Mouse (Mus musculus) midbrain, postnatal 0 days (tissue): ENCODE measurements at regions not wholly inside any gene's neighbourhood (a gene's known extent, or its start where the extent isn't known, plus 50 kb on each side); places are given as distances from the start of the nearest gene placed in this dataset.
A peak's percentile ranks its signal among the peaks of the same experiment; 100 is the strongest.

ENCODE experiments used
- ATAC-seq: fragments of 200-750 bp; cut with Nextera tagmentation; 2 replicates; pipeline ENCODE4 v1.8.0; 2017; ENCODE audit warnings: moderate number of reproducible peaks, mild to moderate bottlenecking, moderate TSS enrichment, moderate library complexity; ENCODE audit not compliant: low FRiP score
- DNase-seq: peaks from one replicate; pipeline ENCODE4 v3.0.0-alpha.2; 2015; ENCODE audit warnings: low spot score
- H3K27ac ChIP-seq: fragments of 300-500 bp; sonication (generic); 2 replicates; pipeline ENCODE4 v1.5.1; 2014; ENCODE audit warnings: low read depth, mild to moderate bottlenecking, low read length, mixed read lengths
- H3K27me3 ChIP-seq: fragments of 300-500 bp; sonication (generic); 2 replicates; pipeline ENCODE4 v1.6.1; 2014; ENCODE audit warnings: low read length, control low read depth, mixed read lengths; ENCODE audit not compliant: insufficient read depth
- H3K36me3 ChIP-seq: fragments of 300-500 bp; sonication (generic); 2 replicates; pipeline ENCODE4 v1.6.1; 2014; ENCODE audit warnings: low read length, control low read depth, mixed read lengths; ENCODE audit not compliant: insufficient read depth
- H3K4me1 ChIP-seq: fragments of 300-500 bp; sonication (generic); 2 replicates; pipeline ENCODE4 v1.6.1; 2014; ENCODE audit warnings: mild to moderate bottlenecking, control low read depth, antibody characterized with exemption, low read length, mixed read lengths; ENCODE audit not compliant: insufficient read depth
- H3K4me2 ChIP-seq: fragments of 300-500 bp; sonication (generic); 2 replicates; pipeline ENCODE4 v1.6.1; 2014; ENCODE audit warnings: low read depth, mild to moderate bottlenecking, low read length, mixed read lengths; ENCODE audit not compliant: poor library complexity, severe bottlenecking
- H3K4me3 ChIP-seq: fragments of 300-500 bp; sonication (generic); 2 replicates; pipeline ENCODE4 v1.5.1; 2014; ENCODE audit warnings: low read depth, mild to moderate bottlenecking, low read length, moderate library complexity
- H3K9ac ChIP-seq: fragments of 300-500 bp; sonication (generic); replicated peaks from 2 replicates; pipeline ENCODE4 v1.6.1; 2014; ENCODE audit warnings: mild to moderate bottlenecking, low read length, moderate library complexity, mixed read lengths; ENCODE audit not compliant: poor library complexity, severe bottlenecking
- H3K9me3 ChIP-seq: fragments of 300-500 bp; sonication (generic); 2 replicates; pipeline ENCODE4 v1.6.1; 2016; ENCODE audit warnings: low read length, control low read depth
- CTCF ChIP-seq: IDR thresholded peaks from 2 replicates; pipeline ENCODE4 v1.5.1; 2016; ENCODE audit warnings: antibody characterized with exemption, mild to moderate bottlenecking
- WGBS: fragments of 180-500 bp; shearing (Covaris S2); extraction: QIAGEN DNeasy Blood & Tissue Kit; methylation state at CpG from one replicate; pipeline ENCODE4 v1.1.7; 2014; 5-methylcytosine and 5-hydroxymethylcytosine counted together

DNA sequence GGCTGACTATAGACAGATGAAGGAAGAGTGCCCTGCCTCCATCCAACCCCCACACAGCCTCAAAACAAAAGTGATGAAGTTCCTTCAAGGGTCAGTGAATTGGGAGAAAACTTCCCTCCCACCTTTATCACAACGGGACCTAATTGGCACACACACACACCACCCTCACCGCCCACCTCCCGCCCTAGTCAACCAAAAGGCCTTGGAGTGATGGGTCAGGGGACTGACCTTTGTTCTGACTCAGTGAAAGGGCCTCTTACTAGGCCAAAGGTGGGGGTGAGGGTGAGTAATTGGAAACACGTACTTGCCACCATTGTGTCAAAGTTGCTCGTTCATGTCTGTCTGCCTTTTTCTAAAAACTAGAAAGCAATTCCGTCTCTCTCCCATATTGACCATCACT lies 386.4 kb downstream of the Sorl1 start:
- H3K4me2 ChIP-seq: peak overlapping the region; percentile 55; the same call in 1 of the 2 replicates
- no peaks in the 10 kb centered on the region for H3K27me3 ChIP-seq
- no peak for TF ChIP-seq CTCF
- H3K4me1 ChIP-seq: peaks cover 8% of the 10 kb centered on the region; the same call in 1 of the 2 replicates
- H3K9me3 ChIP-seq: no peaks in the 10 kb centered on the region
- no peak overlapping the region for H3K9ac ChIP-seq
- ATAC-seq: no peak
- no peaks in the 10 kb centered on the region for H3K36me3 ChIP-seq
- WGBS: 38% methylated on average over 6 of the region's 6 CpGs
- no peak for DNase-seq
- H3K27ac ChIP-seq: peak overlapping the region; percentile 97
- H3K4me3 ChIP-seq: no peak overlapping the region

DNA sequence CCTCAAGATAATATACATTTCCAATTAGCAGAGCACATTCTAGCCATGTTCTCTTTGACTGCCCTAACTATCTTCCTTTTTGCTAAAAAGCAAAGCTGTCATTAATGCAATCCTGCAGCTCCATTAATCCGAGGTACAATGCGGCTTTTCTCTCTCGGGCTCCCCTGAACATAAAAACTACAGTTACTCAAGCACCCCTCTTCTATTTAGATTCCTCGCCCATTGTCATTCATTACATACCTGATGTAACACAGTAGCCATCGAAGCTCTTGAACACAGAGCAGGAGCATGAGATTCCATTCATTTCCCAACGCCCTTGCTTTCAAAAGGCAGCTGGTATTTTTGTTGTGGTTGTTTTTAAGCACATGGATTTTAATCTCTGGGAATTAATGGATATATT lies 387.2 kb downstream of the Sorl1 start:
- ATAC-seq: no peak
- Histone ChIP-seq H3K9me3 (no peaks in the 10 kb centered on the region), H3K4me2 (peak overlapping the region; percentile 55), H3K36me3 (no peaks in the 10 kb centered on the region), H3K27ac (peak overlapping the region; percentile 97), H3K4me3 (peak overlapping the region; percentile 36), H3K4me1 (peaks cover 8% of the 10 kb centered on the region; the same call in 1 of the 2 replicates), H3K27me3 (no peaks in the 10 kb centered on the region), H3K9ac (peak overlapping the region; percentile 63)
- WGBS: 9% methylated on average over 6 of the region's 6 CpGs
- TF ChIP-seq CTCF: no peak
- DNase-seq: no peak

DNA sequence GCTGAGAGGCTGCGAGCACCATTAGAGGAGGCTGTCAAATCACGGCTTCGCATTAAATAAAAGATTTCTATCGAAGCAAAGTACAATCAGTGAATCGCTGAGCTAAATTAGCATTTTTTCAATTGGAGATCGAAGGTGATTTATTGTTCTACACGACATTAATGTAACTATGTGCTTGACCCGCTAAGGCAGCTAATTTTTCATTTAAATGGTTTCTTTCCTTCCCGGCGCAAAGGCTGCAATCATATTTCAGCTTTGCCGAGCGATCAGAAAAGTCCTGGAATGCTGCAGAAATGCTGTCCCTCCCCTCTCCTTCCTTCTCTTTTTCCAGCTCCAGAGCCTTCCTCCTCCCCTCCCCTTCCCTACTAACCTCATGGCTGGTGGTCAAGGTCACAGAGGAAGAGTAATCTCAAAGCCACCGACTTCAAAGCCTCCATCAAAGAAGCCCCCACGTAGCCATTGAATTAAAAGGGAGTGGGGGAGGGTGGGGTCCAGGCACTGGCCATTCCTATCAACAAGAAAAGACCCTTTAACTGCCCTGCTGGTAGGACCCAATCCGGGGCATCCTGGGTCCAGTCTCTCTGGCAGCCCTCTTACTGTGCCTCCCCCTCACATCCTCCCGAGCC lies 387.8 kb downstream of the Sorl1 start:
- ATAC-seq: peak; percentile 75

DNA sequence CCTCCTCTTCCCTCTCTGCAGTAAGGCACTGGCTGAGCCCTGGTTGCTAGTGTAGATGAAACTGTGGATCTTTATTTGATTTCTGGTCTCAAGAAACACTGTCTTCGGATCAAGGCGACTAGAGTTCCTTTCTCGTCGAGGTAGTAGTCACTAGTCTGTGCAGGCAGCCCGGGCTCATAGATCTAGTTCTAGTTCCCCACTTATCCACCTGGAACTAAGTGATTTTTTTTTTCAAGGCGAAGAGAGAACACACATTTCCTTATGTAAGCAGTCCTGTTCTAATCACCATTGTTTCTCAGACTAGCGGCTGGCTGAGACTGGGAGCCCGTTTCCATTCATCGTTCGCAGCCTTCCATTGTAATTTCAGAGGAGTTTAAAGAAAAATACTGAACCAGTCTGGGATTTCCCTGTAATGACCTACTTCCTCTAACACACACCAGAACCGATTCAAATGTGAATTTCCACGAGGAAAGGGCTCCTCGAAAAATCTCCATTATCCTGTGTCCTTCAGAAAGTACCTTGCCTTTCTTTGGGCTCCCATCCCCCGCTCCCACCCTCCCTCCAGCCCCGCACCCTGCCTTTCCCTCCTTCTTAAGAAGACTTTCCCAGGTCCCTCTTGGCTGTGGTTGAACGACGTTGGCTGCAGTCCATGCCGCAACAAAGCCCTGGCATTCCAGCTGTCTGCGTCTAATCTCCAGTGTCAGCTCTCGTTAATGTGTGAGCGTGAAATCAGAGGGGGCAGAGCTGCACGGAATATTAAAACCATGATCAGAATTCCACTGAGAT lies 388.5 kb downstream of the Sorl1 start:
- peaks cover 8% of the 10 kb centered on the region; the same call in 1 of the 2 replicates for H3K4me1 ChIP-seq
- no peak for TF ChIP-seq CTCF
- no peaks in the 10 kb centered on the region for H3K27me3 ChIP-seq
- H3K36me3 ChIP-seq: no peaks in the 10 kb centered on the region
- H3K9me3 ChIP-seq: no peaks in the 10 kb centered on the region
- under 1% methylated on average over 22 of the region's 22 CpGs for WGBS
- ATAC-seq: peak; percentile 91
- peak overlapping the region; percentile 36 for H3K4me3 ChIP-seq
- peak overlapping the region; percentile 55 for H3K4me2 ChIP-seq
- H3K9ac ChIP-seq: peak overlapping the region; percentile 63
- peak; percentile 96 for DNase-seq
- peak overlapping the region; percentile 97 for H3K27ac ChIP-seq

More for the DNA sequence above, 387.8 kb downstream of the Sorl1 start:
- peak overlapping the region; percentile 97 for H3K27ac ChIP-seq
- H3K9ac ChIP-seq: peak overlapping the region; percentile 63
- DNase-seq: peak; percentile 66
- H3K27me3 ChIP-seq: no peaks in the 10 kb centered on the region
- WGBS: 2% methylated on average over 16 of the region's 16 CpGs
- TF ChIP-seq CTCF: no peak
- H3K36me3 ChIP-seq: no peaks in the 10 kb centered on the region
- H3K4me2 ChIP-seq: peak overlapping the region; percentile 55
- H3K9me3 ChIP-seq: no peaks in the 10 kb centered on the region
- H3K4me1 ChIP-seq: peaks cover 8% of the 10 kb centered on the region; the same call in 1 of the 2 replicates
- peak overlapping the region; percentile 36 for H3K4me3 ChIP-seq

DNA sequence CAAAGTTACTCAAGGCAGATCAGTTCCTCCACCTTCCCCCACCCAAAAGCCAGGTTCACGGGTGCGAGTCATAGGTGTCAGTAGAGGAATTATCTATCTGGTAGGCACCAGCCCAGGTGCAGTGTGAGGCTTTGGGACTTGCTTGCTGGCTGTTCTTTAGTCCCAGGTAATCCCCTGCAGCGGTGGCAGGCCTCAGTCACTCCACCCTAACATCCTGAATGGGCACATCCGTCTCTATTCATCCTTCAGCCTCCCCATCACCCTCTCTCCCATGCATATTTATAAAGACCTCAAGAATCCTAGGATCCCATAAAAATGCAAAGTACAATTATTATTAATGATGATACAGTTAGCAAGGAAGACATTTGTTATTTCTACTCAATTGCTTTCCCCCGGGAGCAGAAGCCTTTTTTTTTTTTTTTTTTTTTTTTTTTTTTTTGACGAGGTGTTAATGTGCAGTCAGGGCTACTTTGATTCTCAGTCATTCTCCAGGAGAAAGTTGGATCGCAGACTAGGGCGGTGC lies 389.1 kb downstream of the Sorl1 start:
- Histone ChIP-seq H3K27me3 (no peaks in the 10 kb centered on the region), H3K4me3 (peak overlapping the region; percentile 36), H3K36me3 (no peaks in the 10 kb centered on the region), H3K4me2 (peak overlapping the region; percentile 55), H3K27ac (peak overlapping the region; percentile 97), H3K9me3 (no peaks in the 10 kb centered on the region), H3K4me1 (peaks cover 8% of the 10 kb centered on the region; the same call in 1 of the 2 replicates), H3K9ac (peak overlapping the region; percentile 63)
- 10% methylated on average over 8 of the region's 8 CpGs for WGBS
- ATAC-seq (0 out of 2 replicates have a peak, but pooled peaks have one; percentile 57), DNase-seq (no peak)
- no peak for TF ChIP-seq CTCF

DNA sequence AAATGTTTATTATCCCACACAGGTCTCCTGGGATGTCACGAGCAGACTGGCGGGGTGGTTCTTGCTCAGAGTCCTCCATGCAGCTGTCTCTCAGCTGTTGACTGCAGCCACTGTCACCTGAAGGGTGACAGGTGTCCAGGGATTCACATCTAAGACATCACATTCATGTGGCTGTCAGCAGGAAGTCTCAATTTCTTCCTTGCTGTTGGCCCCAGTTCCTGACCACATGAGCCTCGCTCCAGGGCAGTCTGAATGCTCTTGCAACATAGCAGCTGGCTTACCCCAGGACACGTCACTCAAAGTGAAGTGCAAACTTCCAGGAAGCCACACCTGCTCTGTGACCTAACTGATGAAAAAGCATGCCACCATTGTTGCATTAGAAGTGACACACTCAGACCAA lies 402.5 kb downstream of the Sorl1 start:
- DNase-seq (no peak), ATAC-seq (no peak)
- H3K27ac ChIP-seq: no peak overlapping the region
- TF ChIP-seq CTCF: no peak
- H3K9me3 ChIP-seq: no peaks in the 10 kb centered on the region
- H3K36me3 ChIP-seq: no peaks in the 10 kb centered on the region
- H3K4me2 ChIP-seq: no peak overlapping the region
- no peaks in the 10 kb centered on the region for H3K4me1 ChIP-seq
- H3K4me3 ChIP-seq: no peak overlapping the region
- no peak overlapping the region for H3K9ac ChIP-seq
- 83% methylated on average over 4 of the region's 4 CpGs for WGBS
- no peaks in the 10 kb centered on the region for H3K27me3 ChIP-seq
